Mouse (Mus musculus) bone marrow macrophage, adult 2 months (primary cell): ENCODE data around the gene Ctsd. TPM values are rescaled to one million over a fixed set of nuclear protein-coding genes. Genes with fewer than 3 reads are reported as not detected.

Experiments used
- H3K27ac ChIP-seq: 2 replicates; pipeline ENCODE4 v1.5.1; 2012; ENCODE audit warnings: low read depth, low read length; ENCODE audit not compliant: insufficient read depth
- H3K4me1 ChIP-seq: 2 replicates; pipeline ENCODE4 v1.6.1; 2012; ENCODE audit warnings: low read length; ENCODE audit not compliant: control insufficient read depth, insufficient read depth
- H3K4me3 ChIP-seq: 2 replicates; pipeline ENCODE4 v1.5.1; 2012; ENCODE audit warnings: mild to moderate bottlenecking, low read length, moderate library complexity; ENCODE audit not compliant: insufficient read depth
- CTCF ChIP-seq: IDR thresholded peaks from 2 replicates; pipeline ENCODE4 v1.5.1; 2012; ENCODE audit warnings: low read depth, mild to moderate bottlenecking, low read length, moderate library complexity
- POLR2A ChIP-seq: IDR thresholded peaks from 2 replicates; pipeline ENCODE4 v1.6.1; 2012; ENCODE audit warnings: mild to moderate bottlenecking, low read depth, low read length, borderline replicate concordance
- polyA plus RNA-seq: library from polyadenylated mRNA; stranded (reverse); fragments of >200 nt; gene quantifications from 2 replicates; pipeline ENCODE4 v1.2.4, GENCODE M21; 2012; ENCODE audit not compliant: missing spikeins, insufficient read depth, insufficient read length

Gene Ctsd
- 2,800 and 3,060 TPM in 2 replicates for polyA plus RNA-seq

- peaks cover 52% of the 10 kb centered on the region for H3K4me1 ChIP-seq
- peak within 1 kb of the TSS; percentile 98 for H3K27ac ChIP-seq
- peak within 1 kb of the TSS; percentile 84 for H3K4me3 ChIP-seq
- TF ChIP-seq POLR2A: peak; percentile 82; the same call in 1 of the 2 replicates
- TF ChIP-seq CTCF: no peak
Measured at GRCm38 (mm10) chr7:142387419-142388148, at the start of gene Ctsd. Ctsd (minus strand) TSS chr7:142388038.

DNA sequence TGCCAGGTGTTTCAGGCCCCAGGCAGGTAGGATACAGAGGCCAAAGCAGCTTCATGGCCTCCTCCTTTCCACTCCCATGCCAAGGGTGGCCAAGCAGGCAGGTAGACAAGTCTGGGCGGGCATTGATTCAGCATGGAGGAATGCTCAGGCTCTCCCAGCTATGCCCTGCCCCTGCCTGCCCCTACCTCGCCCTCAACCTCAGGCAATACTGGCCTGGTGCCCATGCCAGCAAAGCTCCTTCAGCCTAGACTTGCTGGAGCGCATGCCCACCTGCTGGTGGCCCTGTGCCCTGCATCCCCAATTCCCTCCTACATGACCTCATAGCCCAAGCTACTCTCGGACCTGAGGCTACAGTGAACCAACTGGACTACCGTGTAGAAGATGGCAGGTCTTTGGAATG lies 49.5 kb upstream of the Ctsd start:
- Histone ChIP-seq H3K27ac (no peak overlapping the region), H3K4me3 (no peak overlapping the region)
- TF ChIP-seq POLR2A (no peak), CTCF (no peak)

GRCm38 (mm10) chr7:142435524-142435923 lies 47.7 kb upstream of the Ctsd start:
- TF ChIP-seq POLR2A (no peak), CTCF (peak; percentile 94)

More for the DNA sequence above, 49.5 kb upstream of the Ctsd start:
- H3K4me1 ChIP-seq: peaks cover 20% of the 10 kb centered on the region

DNA sequence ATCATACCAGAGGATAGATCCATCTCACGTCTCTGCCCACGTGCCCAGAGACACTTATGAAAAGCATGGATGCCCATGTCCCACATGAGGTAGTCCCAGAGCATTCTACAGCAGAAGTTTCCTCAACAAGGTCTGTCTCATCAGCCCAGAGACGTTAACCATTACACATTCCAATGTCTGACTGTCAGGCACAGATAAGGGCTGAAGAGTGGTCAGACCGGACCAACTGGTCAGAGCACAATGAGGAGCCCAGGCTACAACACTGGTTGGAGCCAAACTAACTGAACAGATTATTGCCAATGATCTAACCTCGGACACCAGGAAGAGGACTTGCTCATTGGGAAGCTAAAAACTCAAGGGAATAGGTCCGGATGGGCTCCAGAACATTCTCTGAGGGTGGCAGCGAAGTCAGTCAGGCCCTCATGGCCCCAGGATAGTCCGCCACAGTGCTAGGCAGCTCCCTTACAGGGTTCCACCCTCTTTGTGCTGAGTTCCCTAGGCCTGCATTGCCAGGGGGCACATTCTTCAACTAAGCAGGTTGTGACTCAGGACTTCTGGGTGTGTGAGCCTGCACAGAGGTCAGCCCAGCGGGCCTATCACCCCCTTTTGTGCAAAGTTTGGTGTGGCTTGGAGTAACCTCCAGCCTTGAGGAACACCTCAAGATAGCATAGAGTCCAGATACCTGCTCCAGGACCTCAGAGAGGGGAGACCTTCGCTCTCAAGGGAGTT lies 46.5 kb upstream of the Ctsd start, which contains the start of gene Syt8:
Syt8 (plus strand) TSS at position 714 of the 729 bp plus-strand sequence.
- Histone ChIP-seq H3K27ac (no peak within 1 kb of the TSS), H3K4me3 (no peak within 1 kb of the TSS), H3K4me1 (peaks cover 7% of the 10 kb centered on the region; the same call in 1 of the 2 replicates)
- TF ChIP-seq CTCF (no peak), POLR2A (no peak)

More at GRCm38 (mm10) chr7:142435524-142435923, 47.7 kb upstream of the Ctsd start:
- Histone ChIP-seq H3K4me3 (no peak overlapping the region), H3K4me1 (peaks cover 7% of the 10 kb centered on the region; the same call in 1 of the 2 replicates), H3K27ac (no peak overlapping the region)

DNA sequence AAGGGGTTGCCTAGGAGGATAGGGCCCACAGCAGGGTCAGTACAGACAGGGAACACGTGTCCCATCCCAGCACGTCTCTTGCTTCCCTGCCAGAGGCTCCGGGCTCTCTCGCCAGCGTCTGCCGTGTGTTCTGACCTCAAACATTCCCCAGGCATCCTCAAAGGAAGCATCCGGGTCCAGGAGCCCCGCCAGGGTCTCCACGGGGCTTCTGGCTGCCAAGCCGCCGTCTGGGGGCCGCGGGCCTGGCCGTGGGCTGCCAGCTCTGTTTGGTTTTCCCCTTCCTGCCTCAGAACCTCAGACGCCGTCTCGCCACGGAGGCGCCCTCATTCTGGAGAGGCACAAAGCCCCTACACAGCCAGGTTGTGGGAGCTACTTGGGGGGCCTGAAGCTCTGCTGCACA lies 45.8 kb upstream of the Ctsd start:
- TF ChIP-seq POLR2A (no peak), CTCF (no peak)
- H3K4me1 ChIP-seq: peaks cover 7% of the 10 kb centered on the region; the same call in 1 of the 2 replicates
- no peak overlapping the region for H3K4me3 ChIP-seq
- H3K27ac ChIP-seq: no peak overlapping the region

DNA sequence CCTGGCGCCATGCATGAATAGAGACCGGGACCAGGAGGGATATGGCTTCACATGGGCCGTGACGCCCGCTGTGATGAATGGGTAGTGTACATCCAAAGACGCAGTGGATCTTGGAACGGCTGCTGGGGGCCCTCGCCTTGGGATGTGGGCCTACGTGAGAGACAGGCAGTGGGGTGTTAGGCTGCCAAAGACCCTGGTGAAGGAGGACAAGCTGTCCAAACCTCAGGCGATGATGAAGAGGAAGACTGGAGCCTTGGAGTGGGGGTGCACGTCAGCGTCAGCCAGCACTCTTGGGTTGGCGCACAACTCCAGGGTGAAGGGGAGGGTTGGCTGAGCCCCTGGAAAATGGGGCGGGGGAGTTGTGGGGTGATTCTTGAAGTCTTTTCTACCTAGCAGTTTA lies 43.3 kb upstream of the Ctsd start:
- no peak overlapping the region for H3K4me3 ChIP-seq
- H3K4me1 ChIP-seq: peaks cover 7% of the 10 kb centered on the region; the same call in 1 of the 2 replicates
- no peak for TF ChIP-seq CTCF
- H3K27ac ChIP-seq: no peak overlapping the region

GRCm38 (mm10) chr7:142430160-142430678 lies 42.4 kb upstream of the Ctsd start:
- Histone ChIP-seq H3K4me3 (no peak overlapping the region), H3K4me1 (peaks cover 4% of the 10 kb centered on the region; the same call in 1 of the 2 replicates), H3K27ac (no peak overlapping the region)
- TF ChIP-seq POLR2A: no peak
- TF ChIP-seq CTCF: no peak

DNA sequence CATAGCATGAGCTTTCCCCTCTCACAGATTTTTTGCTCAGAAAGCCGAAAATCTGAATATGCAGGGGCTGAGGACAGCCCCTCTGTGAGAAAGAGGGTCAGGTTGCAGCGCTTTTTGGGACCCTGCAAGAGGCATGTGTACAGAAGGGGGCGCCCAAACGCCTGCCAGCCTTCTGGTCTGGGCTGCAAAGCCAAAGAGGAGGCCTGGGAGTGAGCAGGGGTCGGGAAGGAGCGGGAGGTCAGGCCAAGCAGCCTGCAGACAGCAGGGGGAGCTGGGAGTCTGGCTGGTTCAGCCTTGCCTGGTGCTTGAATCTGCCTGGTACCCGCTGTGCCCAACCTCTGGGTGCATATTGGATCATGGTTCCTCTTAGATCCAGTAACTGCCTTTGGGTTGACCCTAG lies 40.4 kb upstream of the Ctsd start:
- Histone ChIP-seq H3K4me3 (no peak overlapping the region), H3K4me1 (peaks cover under 1% of the 10 kb centered on the region), H3K27ac (no peak overlapping the region)
- no peak for TF ChIP-seq POLR2A
- no peak for TF ChIP-seq CTCF

- Histone ChIP-seq H3K4me3 (no peak overlapping the region), H3K27ac (no peak overlapping the region), H3K4me1 (peaks cover 24% of the 10 kb centered on the region)
- TF ChIP-seq POLR2A (no peak), CTCF (no peak)
Measured at GRCm38 (mm10) chr7:142425641-142426213, 37.9 kb upstream of the Ctsd start.
